Mouse (Mus musculus) heart, embryonic 15.5 days (tissue): Measurements from ENCODE around the gene Ankrd27. TPM values are rescaled to one million over a fixed set of nuclear protein-coding genes. Genes with fewer than 3 reads are reported as not detected.

Source experiments
- ATAC-seq: fragments of 200-750 bp; cut with Nextera tagmentation; replicated peaks from 2 replicates; pipeline ENCODE4 v1.8.0; 2017; ENCODE audit warnings: low read depth, moderate TSS enrichment; ENCODE audit not compliant: insufficient number of reproducible peaks, insufficient read depth, low FRiP score
- H3K27ac ChIP-seq: fragments of 300-500 bp; sonication (generic); 2 replicates; pipeline ENCODE4 v1.5.1; 2015; ENCODE audit warnings: mild to moderate bottlenecking, inconsistent platforms
- H3K27me3 ChIP-seq: fragments of 300-500 bp; sonication (generic); 2 replicates; pipeline ENCODE4 v1.6.1; 2015; ENCODE audit warnings: inconsistent platforms
- H3K36me3 ChIP-seq: fragments of 300-500 bp; sonication (generic); 2 replicates; pipeline ENCODE4 v1.6.1; 2015; ENCODE audit warnings: mild to moderate bottlenecking, inconsistent platforms
- H3K4me1 ChIP-seq: fragments of 300-500 bp; sonication (generic); replicated peaks from 2 replicates; pipeline ENCODE4 v1.6.1; 2015; ENCODE audit warnings: inconsistent platforms
- H3K4me2 ChIP-seq: fragments of 300-500 bp; sonication (generic); 2 replicates; pipeline ENCODE4 v1.6.1; 2015; ENCODE audit warnings: inconsistent platforms, mild to moderate bottlenecking, moderate library complexity
- H3K4me3 ChIP-seq: fragments of 300-500 bp; sonication (generic); 2 replicates; pipeline ENCODE4 v1.5.1; 2015; ENCODE audit warnings: mild to moderate bottlenecking, inconsistent platforms
- H3K9ac ChIP-seq: fragments of 300-500 bp; sonication (generic); 2 replicates; pipeline ENCODE4 v1.6.1; 2015; ENCODE audit warnings: mild to moderate bottlenecking, inconsistent platforms
- H3K9me3 ChIP-seq: fragments of 300-500 bp; sonication (generic); replicated peaks from 2 replicates; pipeline ENCODE4 v1.6.1; 2016; ENCODE audit warnings: inconsistent platforms
- WGBS: fragments of 180-500 bp; shearing (Covaris S2); methylation state at CpG from one replicate; pipeline ENCODE4 v1.1.7; 2015; ENCODE audit warnings: mixed read lengths; 5-methylcytosine and 5-hydroxymethylcytosine counted together
- polyA plus RNA-seq: library from polyadenylated mRNA; unstranded; fragments of >200 nt; fragmentation: Nextera tagmentation; extraction: Ambion mirVana; gene quantifications from 2 replicates; pipeline ENCODE4 v1.2.1, GENCODE M21; 2015

The Ankrd27 gene
- polyA plus RNA-seq, 1 experiment from 2014 or later: 17.7 TPM

GRCm38 (mm10) chr7:35602766-35603165, 16.7 kb downstream of the Ankrd27 start:
- Histone ChIP-seq H3K4me3 (no peak overlapping the region), H3K9ac (no peak overlapping the region), H3K27me3 (no peaks in the 10 kb centered on the region), H3K36me3 (peaks cover 33% of the 10 kb centered on the region), H3K4me1 (no peaks in the 10 kb centered on the region), H3K27ac (no peak overlapping the region), H3K4me2 (no peak overlapping the region), H3K9me3 (no peaks in the 10 kb centered on the region)
- no peak for ATAC-seq
- 93% methylated on average over 5 of the region's 5 CpGs for WGBS

- Histone ChIP-seq H3K27me3 (no peaks in the 10 kb centered on the region), H3K4me1 (no peaks in the 10 kb centered on the region), H3K4me3 (no peak overlapping the region), H3K9ac (no peak overlapping the region), H3K36me3 (peaks cover 57% of the 10 kb centered on the region), H3K9me3 (no peaks in the 10 kb centered on the region), H3K27ac (no peak overlapping the region), H3K4me2 (no peak overlapping the region)
- 88% methylated on average over 10 of the region's 10 CpGs for WGBS
- ATAC-seq: no peak
Observed at GRCm38 (mm10) chr7:35606816-35607215, 20.8 kb downstream of the Ankrd27 start.

GRCm38 (mm10) chr7:35609245-35609644, 23.2 kb downstream of the Ankrd27 start:
- Histone ChIP-seq H3K36me3 (peaks cover 66% of the 10 kb centered on the region), H3K27me3 (no peaks in the 10 kb centered on the region)
- 92% methylated on average over 10 of the region's 10 CpGs for WGBS

GRCm38 (mm10) chr7:35617513-35617912, 31.5 kb downstream of the Ankrd27 start:
- peaks cover 68% of the 10 kb centered on the region for H3K36me3 ChIP-seq
- H3K9me3 ChIP-seq: no peaks in the 10 kb centered on the region
- ATAC-seq: no peak
- H3K9ac ChIP-seq: no peak overlapping the region
- H3K4me2 ChIP-seq: no peak overlapping the region
- no peak overlapping the region for H3K4me3 ChIP-seq
- no peaks in the 10 kb centered on the region for H3K27me3 ChIP-seq
- 81% methylated on average over 4 of the region's 4 CpGs for WGBS
- H3K4me1 ChIP-seq: no peaks in the 10 kb centered on the region
- H3K27ac ChIP-seq: no peak overlapping the region

More at GRCm38 (mm10) chr7:35609245-35609644, 23.2 kb downstream of the Ankrd27 start:
- Histone ChIP-seq H3K9ac (no peak overlapping the region), H3K27ac (no peak overlapping the region), H3K9me3 (no peaks in the 10 kb centered on the region), H3K4me3 (no peak overlapping the region), H3K4me1 (no peaks in the 10 kb centered on the region), H3K4me2 (no peak overlapping the region)
- ATAC-seq: no peak

- H3K4me1 ChIP-seq: no peaks in the 10 kb centered on the region
- no peak overlapping the region for H3K4me3 ChIP-seq
- no peak overlapping the region for H3K4me2 ChIP-seq
- H3K27me3 ChIP-seq: no peaks in the 10 kb centered on the region
- ATAC-seq: no peak
- WGBS: 81% methylated on average over 10 of the region's 10 CpGs
- peaks cover 55% of the 10 kb centered on the region for H3K36me3 ChIP-seq
- no peak overlapping the region for H3K9ac ChIP-seq
- no peak overlapping the region for H3K27ac ChIP-seq
- no peaks in the 10 kb centered on the region for H3K9me3 ChIP-seq
Observed at GRCm38 (mm10) chr7:35622626-35623025, 36.6 kb downstream of the Ankrd27 start.

GRCm38 (mm10) chr7:35626038-35626437, 40.0 kb downstream of the Ankrd27 start:
- ATAC-seq: no peak
- Histone ChIP-seq H3K9ac (no peak overlapping the region), H3K4me3 (no peak overlapping the region), H3K27ac (no peak overlapping the region), H3K36me3 (peaks cover 65% of the 10 kb centered on the region), H3K4me2 (no peak overlapping the region), H3K27me3 (no peaks in the 10 kb centered on the region), H3K4me1 (no peaks in the 10 kb centered on the region), H3K9me3 (no peaks in the 10 kb centered on the region)
- WGBS: 96% methylated on average over 5 of the region's 5 CpGs

- H3K4me2 ChIP-seq: no peak overlapping the region
- H3K4me3 ChIP-seq: no peak overlapping the region
- WGBS: 89% methylated on average over 10 of the region's 10 CpGs
- ATAC-seq: no peak
- no peak overlapping the region for H3K9ac ChIP-seq
- no peaks in the 10 kb centered on the region for H3K27me3 ChIP-seq
- H3K36me3 ChIP-seq: peaks cover 66% of the 10 kb centered on the region
- H3K4me1 ChIP-seq: no peaks in the 10 kb centered on the region
- no peaks in the 10 kb centered on the region for H3K9me3 ChIP-seq
- no peak overlapping the region for H3K27ac ChIP-seq
Observed at GRCm38 (mm10) chr7:35627371-35627770, 41.3 kb downstream of the Ankrd27 start.

GRCm38 (mm10) chr7:35628496-35628895, 42.5 kb downstream of the Ankrd27 start:
- H3K36me3 ChIP-seq: peaks cover 63% of the 10 kb centered on the region

GRCm38 (mm10) chr7:35636229-35636628, 50.2 kb downstream of the Ankrd27 start:
- no peak overlapping the region for H3K4me3 ChIP-seq
- ATAC-seq: no peak
- no peak overlapping the region for H3K9ac ChIP-seq
- H3K9me3 ChIP-seq: no peaks in the 10 kb centered on the region
- no peak overlapping the region for H3K27ac ChIP-seq
- no peaks in the 10 kb centered on the region for H3K27me3 ChIP-seq
- H3K4me1 ChIP-seq: no peaks in the 10 kb centered on the region
- 55% methylated on average over 6 of the region's 6 CpGs for WGBS
- H3K36me3 ChIP-seq: peaks cover 49% of the 10 kb centered on the region
- H3K4me2 ChIP-seq: no peak overlapping the region

More at GRCm38 (mm10) chr7:35628496-35628895, 42.5 kb downstream of the Ankrd27 start:
- Histone ChIP-seq H3K9me3 (no peaks in the 10 kb centered on the region), H3K4me2 (no peak overlapping the region), H3K27ac (no peak overlapping the region), H3K27me3 (no peaks in the 10 kb centered on the region), H3K4me3 (no peak overlapping the region), H3K4me1 (no peaks in the 10 kb centered on the region), H3K9ac (no peak overlapping the region)
- whole genome bisulfite sequencing: 74% methylated on average over 5 of the region's 5 CpGs
- ATAC-seq: no peak

GRCm38 (mm10) chr7:35636874-35637273, 50.8 kb downstream of the Ankrd27 start:
- H3K9ac ChIP-seq: no peak overlapping the region
- no peak for ATAC-seq
- H3K27me3 ChIP-seq: no peaks in the 10 kb centered on the region
- H3K27ac ChIP-seq: no peak overlapping the region
- no peak overlapping the region for H3K4me2 ChIP-seq
- H3K4me3 ChIP-seq: no peak overlapping the region
- no peaks in the 10 kb centered on the region for H3K9me3 ChIP-seq
- H3K4me1 ChIP-seq: no peaks in the 10 kb centered on the region
- H3K36me3 ChIP-seq: peaks cover 50% of the 10 kb centered on the region
- 90% methylated on average over 9 of the region's 9 CpGs for WGBS

GRCm38 (mm10) chr7:35640072-35640471, 54.0 kb downstream of the Ankrd27 start:
- 63% methylated on average over 6 of the region's 6 CpGs for WGBS
- Histone ChIP-seq H3K4me2 (no peak overlapping the region), H3K9ac (no peak overlapping the region), H3K27me3 (no peaks in the 10 kb centered on the region), H3K4me1 (no peaks in the 10 kb centered on the region), H3K27ac (no peak overlapping the region), H3K4me3 (no peak overlapping the region), H3K9me3 (no peaks in the 10 kb centered on the region), H3K36me3 (peaks cover 68% of the 10 kb centered on the region)
- no peak for ATAC-seq

GRCm38 (mm10) chr7:35646317-35647081, 60.5 kb downstream of the Ankrd27 start:
- Histone ChIP-seq H3K9me3 (no peaks in the 10 kb centered on the region), H3K4me2 (peak overlapping the region; percentile 75), H3K27me3 (no peaks in the 10 kb centered on the region), H3K27ac (peak overlapping the region; percentile 87), H3K9ac (peak overlapping the region; percentile 95), H3K36me3 (peaks cover 34% of the 10 kb centered on the region), H3K4me3 (peak overlapping the region; percentile 87), H3K4me1 (peaks cover 8% of the 10 kb centered on the region)
- peak; percentile 32; the same call in 1 of the 2 replicates for ATAC-seq
- WGBS: 9% methylated on average over 34 of the region's 34 CpGs
